Mouse (Mus musculus): ENCODE data around the gene Hoxc5. TPM values are rescaled to one million over a fixed set of nuclear protein-coding genes. Genes with fewer than 3 reads are reported as not detected.

Hoxc5 gene
- polyA plus RNA-seq, 1 experiment = 7.6 TPM

- Histone ChIP-seq H3K4me3 (ENCODE audit: insufficient read depth, low read length) (peak overlapping the region; percentile 33; the same call in 1 of the 2 replicates), H3K27ac (ENCODE audit: insufficient read depth, low read length) (peak overlapping the region; percentile 73; the same call in 1 of the 2 replicates), H3K4me1 (ENCODE audit: control insufficient read depth, insufficient read depth, low read length) (no peaks in the 10 kb centered on the region; the same call in 1 of the 2 replicates)
- TF ChIP-seq POLR2A (IDR thresholded peaks at IDR 0.05; ENCODE audit: low read depth, low read length) = no peak
- TF ChIP-seq CTCF (IDR thresholded peaks at IDR 0.05; ENCODE audit: borderline replicate concordance, insufficient read depth, low read length) = peak; percentile 64; the same call in 1 of the 2 replicates
Observed at GRCm38 (mm10) chr15:103013238-103013984, 46.2 kb downstream of the Hoxc5 start.

DNA sequence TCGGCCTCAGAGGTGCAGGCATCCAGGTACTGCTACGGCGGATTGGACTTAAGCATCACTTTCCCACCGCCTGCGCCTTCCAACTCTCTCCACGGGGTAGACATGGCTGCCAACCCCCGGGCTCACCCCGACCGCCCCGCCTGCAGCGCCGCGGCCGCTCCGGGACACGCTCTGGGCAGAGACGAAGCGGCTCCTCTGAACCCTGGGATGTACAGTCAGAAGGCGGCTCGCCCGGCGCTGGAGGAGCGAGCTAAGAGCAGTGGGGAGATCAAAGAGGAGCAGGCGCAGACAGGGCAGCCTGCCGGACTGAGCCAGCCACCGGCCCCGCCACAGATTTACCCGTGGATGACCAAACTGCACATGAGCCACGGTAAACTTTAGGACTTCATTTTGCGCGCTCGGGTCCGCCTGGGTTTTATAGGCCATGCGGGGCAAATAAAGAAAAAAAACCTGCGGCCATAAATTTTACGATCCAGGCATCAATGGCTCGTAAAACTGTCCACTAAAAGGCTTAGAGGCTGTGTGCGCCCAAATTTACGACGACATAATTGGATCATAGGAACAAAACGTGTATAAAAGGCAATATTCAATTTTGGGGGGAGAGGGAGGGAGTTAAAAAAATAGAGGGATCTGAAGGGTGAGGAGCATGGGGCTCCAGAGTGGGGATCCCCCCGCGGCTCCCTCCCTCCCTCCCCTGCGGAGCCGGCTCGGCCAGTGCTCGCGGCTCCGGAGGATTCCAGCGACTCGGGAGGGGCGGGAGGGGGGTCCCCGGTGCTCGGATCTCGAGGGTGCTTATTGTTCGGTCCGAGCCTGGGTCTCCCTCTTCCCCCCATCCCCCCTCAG, 47.1 kb downstream of the Hoxc5 start:
- H3K4me3 ChIP-seq (ENCODE audit: insufficient read depth, low read length) = peak overlapping the region; percentile 33
- H3K27ac ChIP-seq (ENCODE audit: insufficient read depth, low read length) = peak overlapping the region; percentile 73
- H3K4me1 ChIP-seq (ENCODE audit: control insufficient read depth, insufficient read depth, low read length) = no peaks in the 10 kb centered on the region; the same call in 1 of the 2 replicates
- TF ChIP-seq POLR2A (IDR thresholded peaks at IDR 0.05; ENCODE audit: low read depth, low read length) (peak; percentile 24; the same call in 1 of the 2 replicates), CTCF (IDR thresholded peaks at IDR 0.05; ENCODE audit: borderline replicate concordance, insufficient read depth, low read length) (no peak)

GRCm38 (mm10) chr15:103015009-103015399, 47.8 kb downstream of the Hoxc5 start:
- Histone ChIP-seq H3K4me3 (ENCODE audit: insufficient read depth, low read length) (peak overlapping the region; percentile 33), H3K27ac (ENCODE audit: insufficient read depth, low read length) (peak overlapping the region; percentile 41), H3K4me1 (ENCODE audit: control insufficient read depth, insufficient read depth, low read length) (no peaks in the 10 kb centered on the region; the same call in 1 of the 2 replicates)
- TF ChIP-seq POLR2A (IDR thresholded peaks at IDR 0.05; ENCODE audit: low read depth, low read length) = no peak
- no peak for TF ChIP-seq CTCF (IDR thresholded peaks at IDR 0.05; ENCODE audit: borderline replicate concordance, insufficient read depth, low read length)

GRCm38 (mm10) chr15:103015406-103016166, 48.3 kb downstream of the Hoxc5 start:
- Histone ChIP-seq H3K4me3 (ENCODE audit: insufficient read depth, low read length) (peak overlapping the region; percentile 33), H3K4me1 (ENCODE audit: control insufficient read depth, insufficient read depth, low read length) (no peaks in the 10 kb centered on the region; the same call in 1 of the 2 replicates), H3K27ac (ENCODE audit: insufficient read depth, low read length) (peak overlapping the region; percentile 41)
- TF ChIP-seq CTCF (IDR thresholded peaks at IDR 0.05; ENCODE audit: borderline replicate concordance, insufficient read depth, low read length) (no peak), POLR2A (IDR thresholded peaks at IDR 0.05; ENCODE audit: low read depth, low read length) (no peak)

DNA sequence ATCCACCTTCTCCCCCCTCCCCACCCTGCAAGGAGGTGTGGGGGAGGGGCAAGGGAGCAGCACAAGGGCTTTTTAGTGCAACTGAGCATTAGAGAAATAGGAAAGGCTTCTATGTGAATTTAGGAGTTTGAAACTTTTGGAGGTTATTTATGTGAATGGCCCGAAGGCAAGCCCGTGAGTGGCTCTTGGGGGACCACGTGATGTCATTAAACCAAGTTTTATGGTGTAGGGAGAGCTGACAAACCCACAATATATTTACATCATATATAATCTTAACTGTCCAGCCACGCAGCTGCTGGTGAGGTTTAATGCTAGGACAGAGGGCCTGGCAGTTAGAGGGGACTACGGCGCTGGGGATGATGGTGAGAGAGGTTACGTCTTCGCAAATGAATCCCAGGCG, 51.4 kb downstream of the Hoxc5 start, which contains the start of gene Hoxc4:
Gene Hoxc4, plus strand, starts transcription at position 299 of the 400 bp plus-strand sequence.
- TF ChIP-seq CTCF (IDR thresholded peaks at IDR 0.05; ENCODE audit: borderline replicate concordance, insufficient read depth, low read length) = no peak
- TF ChIP-seq POLR2A (IDR thresholded peaks at IDR 0.05; ENCODE audit: low read depth, low read length) = peak; percentile 44; the same call in 1 of the 2 replicates
- Histone ChIP-seq H3K4me1 (ENCODE audit: control insufficient read depth, insufficient read depth, low read length) (no peaks in the 10 kb centered on the region; the same call in 1 of the 2 replicates), H3K4me3 (ENCODE audit: insufficient read depth, low read length) (0 out of 2 replicates have a peak within 1 kb of the TSS, but pooled peaks have one; percentile 7), H3K27ac (ENCODE audit: insufficient read depth, low read length) (no peak within 1 kb of the TSS)

- Histone ChIP-seq H3K4me3 (ENCODE audit: insufficient read depth, low read length) (no peak overlapping the region), H3K27ac (ENCODE audit: insufficient read depth, low read length) (no peak overlapping the region), H3K4me1 (ENCODE audit: control insufficient read depth, insufficient read depth, low read length) (no peaks in the 10 kb centered on the region; the same call in 1 of the 2 replicates)
- TF ChIP-seq CTCF (IDR thresholded peaks at IDR 0.05; ENCODE audit: borderline replicate concordance, insufficient read depth, low read length) (no peak), POLR2A (IDR thresholded peaks at IDR 0.05; ENCODE audit: low read depth, low read length) (no peak)
Observed at GRCm38 (mm10) chr15:103020899-103021418, 53.7 kb downstream of the Hoxc5 start.

DNA sequence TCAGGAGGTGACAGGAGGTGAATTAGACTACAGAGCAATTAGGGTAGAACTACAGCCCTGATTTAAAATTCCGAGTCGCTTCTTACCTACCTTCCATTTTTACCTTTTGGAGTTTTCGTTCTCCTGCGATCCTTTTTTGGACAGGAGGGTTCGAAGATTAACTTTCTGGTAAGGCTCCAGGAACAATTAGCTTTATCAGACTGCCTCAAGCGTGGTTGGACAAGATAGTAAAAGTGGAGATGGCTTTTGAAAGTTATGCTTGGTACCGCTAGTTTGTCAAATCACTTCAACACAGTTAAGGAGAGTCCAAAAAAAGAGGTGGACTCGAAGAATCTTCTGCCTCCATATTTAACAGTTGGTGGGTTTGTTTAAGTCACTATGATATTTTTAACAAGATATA, 54.3 kb downstream of the Hoxc5 start:
- no peak overlapping the region for H3K27ac ChIP-seq (ENCODE audit: insufficient read depth, low read length)
- TF ChIP-seq CTCF (IDR thresholded peaks at IDR 0.05; ENCODE audit: borderline replicate concordance, insufficient read depth, low read length) = no peak
- no peak for TF ChIP-seq POLR2A (IDR thresholded peaks at IDR 0.05; ENCODE audit: low read depth, low read length)
- H3K4me3 ChIP-seq (ENCODE audit: insufficient read depth, low read length) = no peak overlapping the region
- no peaks in the 10 kb centered on the region; the same call in 1 of the 2 replicates for H3K4me1 ChIP-seq (ENCODE audit: control insufficient read depth, insufficient read depth, low read length)

DNA sequence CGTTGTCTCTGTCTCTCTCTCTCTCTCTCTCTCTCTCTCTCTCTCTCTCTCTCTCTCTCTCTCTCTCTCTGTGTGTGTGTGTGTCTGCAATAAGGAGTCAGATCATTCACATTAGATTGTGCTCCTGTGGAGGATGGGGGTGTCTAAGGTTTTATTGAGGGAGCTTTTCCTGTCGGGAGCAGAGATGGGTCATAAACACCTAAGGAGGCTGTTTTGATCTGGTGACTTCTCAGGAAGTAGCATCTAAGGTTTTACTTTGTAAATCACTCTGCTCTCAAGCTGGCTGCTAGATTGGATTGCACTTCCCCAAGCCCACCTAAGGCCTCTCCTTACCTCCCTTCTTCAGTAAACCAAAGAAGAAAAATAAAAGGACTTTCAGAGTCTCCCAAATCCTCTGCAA, 56.9 kb downstream of the Hoxc5 start:
- H3K27ac ChIP-seq (ENCODE audit: insufficient read depth, low read length) = no peak overlapping the region
- H3K4me1 ChIP-seq (ENCODE audit: control insufficient read depth, insufficient read depth, low read length) = peaks cover 3% of the 10 kb centered on the region; the same call in 1 of the 2 replicates
- H3K4me3 ChIP-seq (ENCODE audit: insufficient read depth, low read length) = no peak overlapping the region
- no peak for TF ChIP-seq CTCF (IDR thresholded peaks at IDR 0.05; ENCODE audit: borderline replicate concordance, insufficient read depth, low read length)
